Mouse (Mus musculus) liver, embryonic 11.5 days (tissue): ENCODE data around the gene Barx1. TPM values are rescaled to one million over a fixed set of nuclear protein-coding genes. Genes with fewer than 3 reads are reported as not detected.

ENCODE experiments used
- polyA plus RNA-seq: library from polyadenylated mRNA; unstranded; fragments of >200 nt; fragmentation: Nextera tagmentation; extraction: Ambion mirVana; gene quantifications from 2 replicates; pipeline ENCODE4 v1.2.1, GENCODE M21; 2014

Gene Barx1
- polyA plus RNA-seq, 1 experiment from 2014 or later: 21.2 TPM

Other genes with a start within 250 kb of the Barx1 start
- gene Zfp169, start 149.5 kb upstream of the Barx1 start, polyA plus RNA-seq: 2.9 and 3.4 TPM in 2 replicates
- gene A830005F24Rik, start 149.4 kb upstream of the Barx1 start, polyA plus RNA-seq: 1.2 and 1.5 TPM in 2 replicates
- 3.4 and 3.8 TPM in 2 replicates for gene Ptpdc1, start 37.3 kb upstream of the Barx1 start, polyA plus RNA-seq
- 6.2 and 8.3 TPM in 2 replicates for gene Phf2, start 208.1 kb downstream of the Barx1 start, polyA plus RNA-seq